Mouse (Mus musculus) gastrocnemius, postnatal 25 days (tissue): ENCODE measurements around the gene Fat2. TPM values are rescaled to one million over a fixed set of nuclear protein-coding genes. Genes with fewer than 3 reads are reported as not detected.

Experiments
- DNase-seq: peaks from one replicate; pipeline ENCODE4 v3.0.0; 2022
- total RNA-seq, 2 experiments: library from RNA; stranded (reverse); gene quantifications; 1 replicate in 1 of 2; 2 replicates in 1 of 2; pipeline ENCODE4 v1.2.3; 2021

Gene Fat2
- total RNA-seq, 2 experiments from 2014 or later = 0.05 TPM

DNA sequence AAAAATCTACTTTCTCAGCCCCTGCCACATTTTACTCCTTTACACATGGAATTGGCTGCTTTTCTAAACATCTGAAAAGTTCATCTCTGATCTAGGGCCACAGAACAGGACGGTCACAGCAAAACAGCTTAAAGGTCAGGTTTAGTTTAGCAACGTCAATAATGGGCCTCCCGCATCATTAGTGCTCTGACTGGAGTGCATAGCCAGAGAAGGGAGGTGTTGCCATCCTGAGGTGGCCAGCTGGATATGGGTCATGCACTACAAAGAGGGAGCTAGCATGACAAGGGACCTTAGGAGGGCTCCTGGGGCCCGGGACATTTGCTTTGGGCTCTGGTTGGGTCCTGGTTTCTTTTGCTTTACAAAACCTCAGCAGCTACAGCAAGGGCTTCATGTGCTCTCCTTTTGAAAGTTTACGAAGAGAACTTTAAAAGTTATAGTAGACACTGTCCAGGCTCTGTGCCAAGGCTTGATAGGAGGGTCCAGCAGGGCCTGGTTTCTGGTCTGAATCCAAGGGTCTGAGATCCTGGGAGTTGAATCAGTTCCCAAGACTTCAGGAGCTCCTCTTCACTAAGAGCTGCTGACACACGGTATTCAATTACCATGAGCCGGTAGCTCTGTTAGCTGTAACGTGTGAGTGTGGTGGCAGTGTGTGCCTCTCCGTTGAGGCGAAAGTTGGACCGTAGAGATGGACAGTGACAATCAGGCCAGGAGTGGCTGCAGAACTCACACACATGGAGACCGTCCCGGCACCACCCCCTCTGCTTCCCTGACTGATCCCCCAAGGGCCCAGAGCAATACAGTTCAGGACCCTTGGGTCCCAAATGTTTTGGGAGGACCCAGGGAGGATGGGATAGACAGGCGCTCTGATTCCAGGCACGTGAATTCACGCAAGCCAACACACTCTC is 6.2 kb downstream of the Fat2 start:
- no peak for DNase-seq

DNA sequence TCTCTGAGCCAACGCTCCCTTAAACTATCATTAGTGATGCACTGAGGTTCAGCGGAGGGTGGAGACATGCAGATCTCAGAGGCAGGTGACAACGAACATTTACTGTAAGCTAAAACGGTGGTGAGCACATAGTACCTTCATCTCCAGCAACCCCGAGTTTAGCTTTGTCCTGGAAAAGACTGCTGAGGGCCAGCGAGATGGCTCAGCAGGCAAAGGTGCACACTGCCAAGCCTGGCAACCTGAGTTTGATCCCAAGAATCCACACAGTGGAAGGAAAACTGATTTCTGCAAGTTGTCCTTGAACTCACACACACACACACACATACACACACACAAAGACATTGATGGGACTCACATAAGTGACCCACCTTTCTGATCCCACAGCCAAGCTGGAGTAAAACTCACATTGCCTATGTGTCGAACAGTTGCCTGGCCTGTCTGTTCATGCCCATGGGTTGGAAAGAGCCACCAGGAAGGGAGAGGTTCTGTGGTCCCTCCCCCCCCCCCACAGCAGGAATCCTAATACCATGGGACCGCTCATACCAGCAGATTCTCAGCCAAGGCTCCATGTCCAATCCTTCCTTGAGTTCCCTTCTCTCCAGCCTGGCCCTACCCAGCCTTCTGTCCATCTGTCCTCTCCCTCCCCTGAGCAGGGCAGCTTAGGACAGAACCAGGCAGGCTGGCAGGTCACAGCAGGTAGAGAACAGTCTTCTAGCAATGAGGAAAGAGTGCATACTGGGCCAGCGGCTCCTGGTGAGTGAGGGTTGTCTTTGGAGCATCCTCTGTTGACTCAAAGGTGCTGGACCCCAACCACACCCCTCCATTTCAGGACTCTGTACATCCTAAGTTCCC is 8.6 kb downstream of the Fat2 start:
- DNase-seq = no peak

GRCm38 (mm10) chr11:55327111-55327510 is 9.3 kb downstream of the Fat2 start:
- no peak for DNase-seq

DNA sequence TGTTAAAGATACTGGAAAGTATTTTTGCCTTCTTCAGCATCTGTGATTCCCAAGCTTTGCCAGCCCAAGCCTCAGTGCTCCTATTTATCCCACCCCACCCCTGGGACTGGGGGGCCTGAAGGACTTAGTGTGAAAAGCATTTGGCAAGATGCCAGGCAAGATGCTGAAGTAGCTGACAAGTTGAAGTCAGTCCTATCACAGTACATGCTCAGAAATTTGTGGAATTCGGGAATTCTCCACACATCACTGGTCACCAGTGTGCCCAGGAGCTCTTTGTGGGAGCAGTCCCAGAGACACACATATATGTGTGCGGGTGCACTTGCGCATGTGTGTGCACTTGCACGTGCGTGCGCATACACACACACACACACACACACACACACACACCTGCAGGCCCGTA is 10.2 kb downstream of the Fat2 start:
- DNase-seq = no peak

GRCm38 (mm10) chr11:55323854-55324253 is 12.5 kb downstream of the Fat2 start:
- DNase-seq = no peak

DNA sequence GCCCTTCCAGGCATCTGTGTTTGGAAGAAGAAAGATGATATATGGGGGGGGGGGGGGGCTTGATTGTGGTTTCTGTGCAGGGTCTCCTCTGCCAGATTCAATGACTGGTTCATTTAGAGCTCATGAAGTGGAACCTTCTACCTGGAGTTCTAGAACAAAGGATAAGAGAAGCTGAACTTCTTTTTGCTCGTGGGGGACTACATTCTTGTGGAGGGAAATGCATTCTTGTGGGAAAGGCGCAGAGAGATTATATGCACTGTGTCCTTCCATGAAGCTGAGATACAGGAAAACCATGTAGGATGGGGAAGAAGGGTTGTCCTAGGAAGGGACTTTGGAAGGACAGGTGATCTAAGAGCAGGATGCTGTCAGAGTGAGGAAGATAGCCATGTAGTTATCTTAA is 15.4 kb downstream of the Fat2 start:
- no peak for DNase-seq

DNA sequence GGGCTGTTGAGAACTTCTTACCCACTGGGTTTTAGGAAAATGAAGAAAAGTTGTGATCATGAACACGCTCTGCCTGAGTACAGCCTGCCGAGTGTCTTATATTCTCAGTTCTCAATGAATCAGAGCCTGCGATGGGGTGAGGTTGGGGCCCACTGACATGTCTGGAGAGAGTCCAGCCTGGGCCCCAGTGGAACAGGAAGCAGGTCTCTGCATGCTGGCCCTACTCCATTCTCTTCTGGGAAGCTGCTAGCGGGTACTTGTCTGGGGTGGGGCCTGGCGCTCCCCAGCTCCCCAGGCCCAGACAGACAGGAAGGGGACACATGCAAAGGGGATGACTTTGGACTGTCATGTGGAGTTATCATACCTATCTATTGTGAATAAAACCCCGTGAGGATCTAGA is 20.4 kb downstream of the Fat2 start:
- no peak for DNase-seq

GRCm38 (mm10) chr11:55314704-55315047 is 21.7 kb downstream of the Fat2 start:
- DNase-seq = no peak

DNA sequence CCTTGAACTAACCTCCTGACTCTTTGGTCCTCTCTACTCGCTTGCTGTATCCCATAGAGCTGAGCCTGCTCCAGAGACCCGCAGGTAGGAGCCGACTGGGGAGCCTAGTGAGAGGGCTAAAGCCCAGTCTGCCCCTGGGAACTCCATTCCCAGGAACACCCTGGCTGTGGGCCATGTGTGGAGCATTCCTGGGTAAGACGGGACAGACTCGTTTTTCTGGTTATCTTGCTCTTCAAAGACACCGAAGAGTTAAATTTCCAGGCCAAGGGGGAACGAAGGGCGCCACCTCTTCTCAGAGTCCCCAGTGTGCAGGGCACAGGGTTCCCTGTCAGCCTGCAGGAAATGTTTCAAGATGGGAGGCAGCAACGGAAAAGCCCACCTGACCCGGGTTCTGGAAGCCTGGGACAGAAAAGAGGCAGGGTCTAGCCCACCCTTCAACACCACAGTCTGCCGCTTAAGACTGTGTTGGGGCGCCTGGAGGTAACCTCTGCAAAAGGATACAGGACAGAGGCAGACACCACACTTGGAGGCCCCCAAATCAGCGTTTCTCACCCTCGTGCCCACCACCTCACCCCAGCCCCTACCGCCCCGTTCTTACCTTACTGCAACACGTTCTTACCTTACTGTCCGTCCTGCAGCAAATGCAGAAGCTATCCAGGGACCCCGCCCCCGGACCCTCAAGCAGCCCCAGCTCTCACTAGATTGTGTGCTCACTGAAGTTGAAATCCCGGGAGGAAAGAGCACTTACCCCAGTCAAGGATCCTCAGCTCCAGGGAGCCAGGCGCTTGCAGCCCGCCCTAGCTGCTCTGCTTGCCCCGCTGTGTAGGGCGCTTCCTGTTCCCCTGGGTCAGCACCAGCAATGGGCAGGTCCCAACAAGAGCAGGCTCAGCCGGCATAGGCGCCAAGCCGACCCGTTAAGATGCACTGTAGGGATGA is 22.3 kb downstream of the Fat2 start:
- DNase-seq = no peak

DNA sequence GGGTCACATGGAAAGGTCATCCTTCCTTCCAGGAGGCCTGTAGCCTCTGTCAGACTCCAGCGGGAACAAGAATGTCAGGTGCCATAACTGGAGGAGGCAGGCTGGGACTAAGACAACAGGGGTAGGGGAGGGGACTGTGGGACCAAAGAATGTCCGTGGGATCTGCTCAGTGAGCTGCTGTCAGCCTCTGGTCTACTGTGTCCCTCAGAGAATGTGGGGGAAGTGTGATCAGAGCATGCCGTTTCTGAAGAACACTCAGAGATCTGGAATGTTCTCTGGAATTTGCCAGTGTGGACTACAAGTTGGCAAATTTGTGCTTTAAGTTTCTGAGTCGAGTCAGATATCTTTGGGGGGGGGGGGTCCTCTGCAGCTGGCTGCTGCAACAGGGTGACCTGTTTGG is 34.0 kb downstream of the Fat2 start:
- no peak for DNase-seq

GRCm38 (mm10) chr11:55293179-55293578 is 43.2 kb downstream of the Fat2 start:
- no peak for DNase-seq

DNA sequence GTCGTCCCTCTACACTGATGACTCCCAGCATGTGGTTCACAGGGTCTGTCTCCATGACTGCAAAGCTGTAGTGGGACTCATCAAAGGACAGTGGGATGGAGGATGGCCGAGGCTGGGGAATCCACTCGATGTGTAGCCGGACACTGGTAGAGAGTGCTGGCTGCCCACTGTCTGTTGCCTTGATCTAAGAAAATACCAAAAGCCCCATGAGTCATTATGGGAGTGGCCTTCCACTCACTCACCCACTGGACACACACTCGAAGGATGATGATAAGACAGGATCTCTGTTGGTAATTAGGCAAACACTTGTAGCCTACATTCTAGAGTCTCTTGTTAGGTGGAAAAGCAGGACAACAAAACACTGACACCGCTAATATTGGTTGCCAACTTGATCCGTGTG is 44.5 kb downstream of the Fat2 start:
- DNase-seq = no peak

- no peak for DNase-seq
Measured at GRCm38 (mm10) chr11:55289851-55290391, 46.4 kb downstream of the Fat2 start.

DNA sequence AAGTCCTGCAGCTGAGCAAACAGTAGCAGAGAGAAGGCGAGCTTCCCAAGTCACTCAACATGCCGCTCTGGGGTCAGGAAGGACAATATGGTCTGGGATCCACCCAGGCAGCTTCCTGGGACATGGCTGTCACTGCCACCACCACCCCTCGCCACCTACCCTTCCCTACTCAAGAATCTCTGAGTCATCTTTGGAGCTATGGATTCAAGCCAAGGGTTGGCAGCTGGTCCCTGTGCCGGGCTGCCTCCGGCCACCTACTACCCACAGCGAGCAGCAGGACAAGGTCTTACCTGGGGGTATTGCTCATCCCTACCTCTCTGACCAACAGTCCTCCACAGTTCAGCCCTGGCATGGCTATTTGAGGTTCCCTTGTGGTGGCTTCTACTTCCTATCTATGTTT is 61.6 kb downstream of the Fat2 start:
- no peak for DNase-seq

GRCm38 (mm10) chr11:55268580-55268979 is 67.8 kb downstream of the Fat2 start:
- DNase-seq = no peak

DNA sequence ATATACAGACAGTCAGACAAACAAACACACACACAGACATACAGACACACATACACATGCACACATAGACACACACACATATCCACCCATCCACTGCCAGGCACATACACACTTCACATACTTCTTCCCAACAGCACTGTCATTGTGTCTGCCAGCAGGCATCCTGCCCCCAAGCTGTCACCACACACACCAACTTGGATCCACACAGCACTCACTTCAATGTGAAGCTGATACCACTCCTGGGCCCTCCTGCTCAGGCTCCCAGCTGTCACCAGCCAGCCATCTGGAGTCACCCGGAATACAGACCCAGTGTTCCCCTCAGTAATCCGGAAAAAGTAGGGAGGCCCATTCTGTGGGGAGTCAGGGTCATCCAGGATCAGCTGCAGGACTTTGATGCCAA is 70.7 kb downstream of the Fat2 start:
- DNase-seq = no peak

DNA sequence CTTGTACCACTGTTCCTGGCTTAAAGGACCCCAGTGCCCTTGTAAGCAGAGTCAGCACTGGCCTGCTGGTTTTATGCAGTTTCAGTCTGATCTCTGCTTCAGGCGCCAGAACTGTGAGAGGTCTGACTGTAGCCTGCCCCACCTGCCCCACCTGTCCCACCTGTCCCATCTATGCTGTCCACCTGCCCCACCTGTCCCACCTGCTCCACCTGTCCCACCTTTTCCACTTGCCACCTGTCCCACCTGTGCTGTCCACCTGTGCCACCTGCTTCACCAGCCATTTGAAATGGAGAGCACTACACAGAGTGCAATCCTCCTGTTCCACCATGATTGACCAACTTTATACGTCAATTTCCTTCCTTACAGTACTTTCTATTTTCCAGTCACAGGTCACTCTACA is 72.0 kb downstream of the Fat2 start:
- DNase-seq = no peak

DNA sequence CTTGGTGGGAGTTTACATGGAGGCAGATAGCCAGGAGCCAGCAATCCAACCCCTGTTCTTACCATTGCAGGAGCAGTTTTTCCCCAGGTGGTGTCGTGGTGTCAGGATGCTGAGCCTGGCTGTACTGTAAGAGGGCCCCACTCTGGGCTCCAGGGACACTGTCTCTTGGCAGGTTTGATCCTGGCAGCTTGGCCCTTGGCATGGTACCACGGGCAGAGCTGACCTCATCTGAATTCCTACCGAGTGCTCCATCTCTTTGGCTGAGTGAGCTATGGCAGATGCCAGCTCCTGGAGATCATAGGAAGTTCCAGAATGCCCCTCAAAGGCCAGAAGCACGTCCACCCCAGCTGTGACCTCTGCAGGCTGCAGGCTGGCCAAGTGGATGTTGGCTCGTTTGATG is 74.4 kb downstream of the Fat2 start:
- peak; percentile 86 for DNase-seq

- DNase-seq = no peak
Measured at GRCm38 (mm10) chr11:55261105-55261504, 75.3 kb downstream of the Fat2 start.

DNA sequence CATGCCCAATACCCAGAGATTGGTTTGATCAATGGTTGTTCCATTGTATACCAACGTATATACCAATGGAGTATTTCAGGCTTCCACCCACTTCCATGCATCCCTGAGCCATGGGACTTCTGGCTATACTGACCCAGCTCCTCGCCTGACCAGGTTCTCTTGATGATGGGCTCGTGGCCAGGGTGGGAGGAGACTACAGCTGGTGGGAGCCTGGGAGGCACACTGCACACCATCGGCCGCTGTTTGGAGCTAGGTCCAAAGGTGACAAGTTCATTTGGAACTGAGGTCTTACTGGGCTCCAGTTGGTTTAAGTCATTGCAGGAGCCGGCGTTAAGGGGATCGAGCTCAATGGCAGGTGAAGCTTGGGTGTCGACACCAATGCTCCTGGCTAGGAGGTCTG is 83.0 kb downstream of the Fat2 start:
- no peak for DNase-seq

DNA sequence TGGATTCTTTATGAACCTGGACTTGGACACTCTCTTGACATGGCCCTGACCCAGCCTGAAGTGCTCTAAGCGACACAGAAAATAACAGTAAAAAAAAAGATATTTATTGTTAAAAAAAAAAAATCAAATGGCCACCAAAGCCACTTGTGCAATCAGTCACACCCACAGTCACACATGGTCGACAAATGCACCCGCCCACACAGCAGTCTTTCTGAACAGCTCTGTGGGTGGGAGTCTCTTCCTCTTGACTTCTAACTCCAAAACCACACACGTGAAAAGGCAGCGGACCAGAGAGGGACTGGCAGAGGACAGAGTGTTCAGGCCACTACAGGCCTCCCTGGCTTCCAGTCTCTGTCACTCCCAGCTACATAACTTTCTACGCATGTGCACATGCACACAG is 85.8 kb downstream of the Fat2 start:
- no peak for DNase-seq

DNA sequence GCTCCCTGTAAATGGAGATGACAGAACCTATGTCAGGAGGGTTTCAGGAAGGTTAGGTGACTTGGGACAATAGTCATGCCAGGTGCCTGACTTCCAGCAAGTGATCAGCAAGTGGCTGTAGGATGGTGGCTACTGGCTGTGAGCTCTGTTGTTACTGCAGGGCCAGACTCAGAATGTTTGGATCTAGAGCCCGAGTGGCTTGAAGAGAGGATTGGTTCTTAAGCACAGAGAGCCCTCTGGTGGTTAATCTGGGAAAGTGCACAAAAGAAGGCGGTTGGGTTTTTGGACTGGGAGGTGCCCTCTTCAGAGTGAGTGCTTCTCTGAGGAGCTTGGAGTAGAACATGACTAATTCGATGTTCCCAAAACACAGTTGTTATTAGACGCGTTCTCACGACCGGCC is 95.8 kb downstream of the Fat2 start:
- DNase-seq = peak; percentile 57
